8 mouse cellular contexts compared by ENCODE assay signal in the genomic region with DNA sequence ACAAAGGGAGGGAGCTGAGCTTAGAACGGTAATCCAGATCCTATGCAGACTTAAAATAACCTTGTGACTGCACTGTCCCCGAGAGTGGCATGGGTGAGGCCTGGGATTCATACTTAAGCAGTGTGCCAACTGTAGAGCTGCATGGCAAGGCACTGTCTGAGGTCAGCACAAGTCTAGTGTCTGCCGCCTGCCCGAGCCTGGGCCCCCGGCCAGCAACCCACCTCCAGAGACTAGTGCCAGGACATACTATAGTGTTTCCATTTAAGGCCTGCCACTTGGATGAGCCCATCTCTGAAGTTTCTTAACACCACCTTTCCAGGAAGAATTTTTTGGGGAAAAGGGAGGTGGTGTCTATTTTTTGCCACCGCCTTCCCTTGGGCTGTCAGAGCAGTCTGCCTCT. TPM values are rescaled to one million over a fixed set of nuclear protein-coding genes. Genes with fewer than 3 reads are reported as not detected.
A peak's percentile ranks its signal among the peaks of the same experiment; 100 is the strongest.
DNase-seq lines count a peak whose midpoint lies in the region; ATAC-seq and TF ChIP-seq lines count a peak whose summit lies in the region.

No protein-coding gene starts in this region.

- no peaks in the 10 kb centered on the region for H3K9me3 ChIP-seq in intestine, embryonic 14.5 days (ENCODE audit: control insufficient read depth, low read length)
- H3K9me3 ChIP-seq in liver, embryonic 15.5 days (replicated peaks) = no peaks in the 10 kb centered on the region

- no peaks in the 10 kb centered on the region for H3K27me3 ChIP-seq in intestine, embryonic 14.5 days (replicated peaks; ENCODE audit: control insufficient read depth, insufficient read depth, low read length)
- peaks cover 42% of the 10 kb centered on the region for H3K27me3 ChIP-seq in liver, embryonic 15.5 days

- peak overlapping the region; percentile 96 for H3K27ac ChIP-seq in gastrocnemius, adult 2 months
- H3K27ac ChIP-seq in intestine, embryonic 14.5 days (ENCODE audit: low read depth) = no peak overlapping the region
- H3K27ac ChIP-seq in liver, embryonic 15.5 days (replicated peaks) = no peak overlapping the region

- 60% methylated on average over 6 of the region's 6 CpGs for WGBS in intestine, embryonic 14.5 days
- WGBS in liver, embryonic 15.5 days (ENCODE audit: insufficient replicate concordance) = 50% methylated on average over 6 of the region's 6 CpGs

- H3K4me1 ChIP-seq in intestine, embryonic 14.5 days (replicated peaks; ENCODE audit: control insufficient read depth, insufficient read depth, low read length) = peaks cover 31% of the 10 kb centered on the region
- H3K4me1 ChIP-seq in liver, embryonic 15.5 days (replicated peaks) = peaks cover 2% of the 10 kb centered on the region; the same call in 1 of the 2 replicates

- peak; percentile 39 for DNase-seq in adrenal gland, adult 8-10 months
- peak; percentile 49 for DNase-seq in cerebellum, adult 8-10 months
- DNase-seq in gastrocnemius, adult 2 months = peak; percentile 77
- DNase-seq in intestine, embryonic 14.5 days (ENCODE audit: low spot score) = no peak
- peak; percentile 68 for DNase-seq in right cerebral cortex, postnatal 25 days
- no peak for DNase-seq in urinary bladder, postnatal 25 days (ENCODE audit: low spot score)
- DNase-seq in ovary, adult 18-20 months (ENCODE audit: low spot score) = no peak

- peak overlapping the region; percentile 74 for H3K4me2 ChIP-seq in intestine, embryonic 14.5 days (ENCODE audit: low read length)
- peak overlapping the region; percentile 65 for H3K4me2 ChIP-seq in liver, embryonic 15.5 days

- H3K9ac ChIP-seq in intestine, embryonic 14.5 days (ENCODE audit: low read length) = no peak overlapping the region
- no peak overlapping the region for H3K9ac ChIP-seq in liver, embryonic 15.5 days

- no peak for TF ChIP-seq CTCF in gastrocnemius, adult 2 months (IDR thresholded peaks at IDR 0.05)

- no peaks in the 10 kb centered on the region for H3K36me3 ChIP-seq in intestine, embryonic 14.5 days (ENCODE audit: control insufficient read depth, insufficient read depth, low read length)
- no peaks in the 10 kb centered on the region for H3K36me3 ChIP-seq in liver, embryonic 15.5 days (replicated peaks)

- no peak for ATAC-seq in intestine, embryonic 14.5 days (replicated peaks; ENCODE audit: low FRiP score, low TSS enrichment, low read depth)
- ATAC-seq in liver, embryonic 15.5 days (ENCODE audit: insufficient read depth) = no peak

- intact Hi-C loops in gastrocnemius, adult 2 months (cut with DNase I) = loop anchor here (5.0 kb wide), 1 partner anchor 102 kb away; no protein-coding TSS in a partner anchor

- H3K4me3 ChIP-seq in gastrocnemius, adult 2 months = peak overlapping the region; percentile 96
- peak overlapping the region; percentile 79 for H3K4me3 ChIP-seq in intestine, embryonic 14.5 days (ENCODE audit: low read depth, low read length)
- peak overlapping the region; percentile 64 for H3K4me3 ChIP-seq in liver, embryonic 15.5 days (replicated peaks)

RNA-seq across cellular contexts. Expression of a gene that starts 1.7 kb away (rescaled TPM):
- 10 to 100 TPM; 32.9 to 91.3 (median 59.6) TPM for total RNA-seq in adrenal gland, adult 8-10 months (2022)
- total RNA-seq in gastrocnemius, adult 2 months (2021) = 10 to 100 TPM; 17.6 to 23.2 TPM
- 8.0 and 8.2 TPM in 2 replicates for polyA plus RNA-seq in intestine, embryonic 14.5 days (2014; fragmentation: Nextera tagmentation; extraction: Ambion mirVana)
- 2.7 and 2.8 TPM in 2 replicates for polyA plus RNA-seq in liver, embryonic 15.5 days (2015; fragmentation: Nextera tagmentation; extraction: Ambion mirVana)

RNA-seq across cellular contexts. Expression of a gene that starts 1.8 kb away (rescaled TPM):
- total RNA-seq in adrenal gland, adult 8-10 months (2022) = 10 to 100 TPM; 11.2 to 25.6 (median 20.1) TPM
- total RNA-seq in gastrocnemius, adult 2 months (2021) = 1 to 10 TPM; 2.0 to 2.4 TPM
- 9.0 and 9.1 TPM in 2 replicates for polyA plus RNA-seq in intestine, embryonic 14.5 days (2014; fragmentation: Nextera tagmentation; extraction: Ambion mirVana)
- polyA plus RNA-seq in liver, embryonic 15.5 days (2015; fragmentation: Nextera tagmentation; extraction: Ambion mirVana) = 1.9 and 2.9 TPM in 2 replicates

Comparison
In these comparisons a context has a peak if more than half of its experiments do, and no peak if none do; other contexts are left out.
1. DNase-seq: peak in adrenal gland, adult 8-10 months (single experiment), cerebellum, adult 8-10 months (single experiment), gastrocnemius, adult 2 months (single experiment) and right cerebral cortex, postnatal 25 days (single experiment); none in intestine, embryonic 14.5 days (single experiment), urinary bladder, postnatal 25 days (single experiment) and ovary, adult 18-20 months (single experiment).
2. Peak in every context shown above with its lines, with median percentiles within 50 percentile points of each other: H3K4me3 ChIP-seq.